Mouse (Mus musculus) T-helper 1 cell (primary cell): ENCODE results near the gene Sox6.

Experiments
- in situ Hi-C: fragments of 300-600 bp; cut with MboI, MseI; formaldehyde crosslinking; loops from one replicate; pipeline ENCODE4 v1.15.1; 2025; ENCODE audit warnings: high pct_unique_total_duplicates

Sox6 gene

DNA sequence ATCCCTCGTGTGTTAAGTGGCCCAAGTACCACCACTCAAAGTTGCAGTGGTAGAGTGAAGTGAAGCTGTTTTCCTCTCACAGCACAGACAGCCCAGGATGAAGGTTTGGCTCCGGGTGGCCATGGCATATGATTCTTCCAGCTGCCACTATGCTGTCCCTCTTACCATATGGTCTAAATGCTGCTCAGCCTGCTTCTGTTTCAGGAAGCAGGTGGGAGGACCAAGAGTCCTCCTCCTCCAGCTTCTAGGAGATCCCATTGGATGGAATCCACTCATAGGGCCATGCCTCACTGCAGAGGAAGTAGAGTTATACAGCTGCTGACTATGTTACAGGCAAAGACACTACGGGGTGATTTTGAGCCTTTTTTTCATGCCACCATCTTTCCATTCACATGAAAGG, 591.5 kb downstream of the Sox6 start:
- in situ Hi-C loops = no loop called here

DNA sequence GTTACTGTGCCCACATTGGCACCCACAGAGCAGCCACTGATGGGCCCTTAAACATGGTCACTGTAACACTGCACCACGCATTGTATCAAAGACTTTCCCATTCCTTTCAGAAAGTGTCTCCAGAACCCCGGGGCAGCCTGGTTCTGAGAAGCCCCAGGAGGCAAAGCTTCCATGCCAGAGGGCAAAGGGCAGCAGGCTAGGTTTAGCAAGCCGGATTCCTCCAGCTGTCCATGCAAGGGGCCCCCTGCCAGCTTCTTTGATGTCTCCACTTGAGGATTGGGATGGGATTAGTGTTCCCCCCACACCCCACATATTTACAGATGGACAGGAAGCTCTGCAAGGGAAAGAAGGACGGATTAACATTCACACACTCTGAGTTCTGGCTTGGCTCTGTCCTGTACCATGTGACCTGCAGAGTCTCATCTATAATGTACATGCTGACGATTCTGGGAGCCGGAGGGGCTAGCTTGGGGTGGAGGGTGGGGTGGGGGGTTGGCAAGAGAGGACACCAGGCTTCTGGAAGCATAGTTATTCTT, 592.0 kb downstream of the Sox6 start:
- in situ Hi-C loops = no loop called here

DNA sequence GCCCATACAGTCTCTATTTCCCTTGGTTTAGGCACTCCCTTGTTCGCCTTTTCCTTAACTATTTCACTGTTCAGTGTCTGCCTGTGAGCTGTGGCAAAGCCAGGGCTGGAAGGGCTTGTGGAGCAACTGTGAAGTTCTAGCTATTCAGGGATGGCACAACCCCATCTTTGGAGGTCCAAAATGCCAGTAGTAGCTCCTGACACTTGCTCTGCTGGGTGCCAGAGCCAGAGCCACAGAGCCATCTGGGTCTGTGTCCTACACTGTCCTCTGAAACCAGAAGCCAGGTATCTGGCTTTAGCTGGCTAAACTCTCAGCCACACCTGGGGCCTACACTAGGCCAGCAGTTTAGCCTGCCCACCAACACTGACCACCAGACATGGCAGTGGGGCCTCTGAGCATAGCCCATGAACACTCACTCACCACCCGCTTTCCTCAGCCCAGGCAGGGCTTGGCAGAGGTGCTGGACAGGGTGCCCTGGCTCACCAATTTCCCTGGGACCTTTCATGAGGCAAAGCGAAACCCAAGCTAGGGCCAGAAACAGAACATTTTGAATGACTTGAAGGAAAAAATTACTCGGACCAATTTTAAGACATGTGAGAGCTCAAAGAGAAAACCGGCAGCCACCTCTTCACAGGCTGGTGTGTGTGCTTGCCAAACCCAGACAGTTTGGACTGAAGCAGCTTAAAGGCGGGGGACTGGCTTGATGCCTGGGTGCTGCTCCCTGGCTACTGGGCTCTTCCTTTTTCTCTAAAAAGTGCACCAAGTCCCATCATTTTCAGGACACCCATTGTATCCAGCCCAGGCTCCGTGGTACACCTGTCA, 612.2 kb downstream of the Sox6 start:
- in situ Hi-C loops = no loop called here

DNA sequence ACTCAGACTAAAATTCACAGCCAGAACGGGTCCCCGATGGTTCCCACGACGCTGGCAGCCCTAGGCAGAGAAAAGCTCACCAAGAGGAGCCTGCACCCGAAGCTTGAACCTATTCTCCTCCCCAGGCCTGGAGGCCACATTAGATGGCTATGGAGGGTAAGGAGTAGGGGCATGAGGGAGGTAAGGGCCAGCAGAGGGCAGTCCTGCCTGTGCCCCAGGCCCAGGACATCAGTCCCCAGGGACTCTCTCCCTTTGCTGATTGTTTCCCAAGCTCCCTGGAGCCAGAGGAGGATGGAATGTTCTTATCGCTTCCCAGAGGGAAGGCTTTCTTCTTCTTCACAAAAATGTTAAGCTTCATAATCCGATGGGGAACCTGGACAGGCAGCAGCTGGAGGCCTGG, 615.8 kb downstream of the Sox6 start:
- in situ Hi-C loops = no loop called here

DNA sequence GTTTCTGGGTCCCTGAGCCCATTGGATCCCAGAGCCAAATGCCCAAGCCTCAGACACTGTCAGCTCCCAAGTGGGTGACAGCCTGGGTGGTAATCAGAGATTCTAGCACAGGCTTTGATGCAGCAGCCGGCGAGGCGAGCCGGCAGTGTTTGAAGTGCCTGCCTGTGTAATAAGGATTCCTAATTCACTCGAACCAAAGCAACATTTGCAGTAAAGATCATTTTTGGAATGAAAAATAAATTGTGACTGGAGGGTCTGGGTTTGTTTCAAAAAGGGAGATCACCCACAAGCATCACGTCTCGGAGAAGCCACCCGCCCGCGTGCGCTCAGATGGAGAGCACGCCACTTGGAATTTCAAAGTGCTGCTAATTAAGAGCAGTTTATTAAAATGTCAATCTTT, 617.6 kb downstream of the Sox6 start:
- in situ Hi-C loops = no loop called here
